Mouse (Mus musculus) midbrain, embryonic 12.5 days (tissue): ENCODE results near the gene Spats2. TPM values are rescaled to one million over a fixed set of nuclear protein-coding genes. Genes with fewer than 3 reads are reported as not detected.
"Not testable (repeated sequence)": the region's sequence is repeated elsewhere in the genome, so short reads cannot be mapped to it uniquely, and the experiment has no call there.

Source experiments
- ATAC-seq: fragments of 200-750 bp; cut with Nextera tagmentation; 2 replicates; pipeline ENCODE4 v1.8.0; 2017; ENCODE audit warnings: low read depth, moderate TSS enrichment, moderate library complexity; ENCODE audit not compliant: low FRiP score
- H3K27ac ChIP-seq: fragments of 300-500 bp; sonication (generic); replicated peaks from 2 replicates; pipeline ENCODE4 v1.5.1; 2016; ENCODE audit warnings: mild to moderate bottlenecking
- H3K27me3 ChIP-seq: fragments of 300-500 bp; sonication (generic); 2 replicates; pipeline ENCODE4 v1.6.1; 2016; ENCODE audit warnings: mild to moderate bottlenecking
- H3K36me3 ChIP-seq: fragments of 300-500 bp; sonication (generic); 2 replicates; pipeline ENCODE4 v1.6.1; 2016
- H3K4me1 ChIP-seq: fragments of 300-500 bp; sonication (generic); 2 replicates; pipeline ENCODE4 v1.6.1; 2016
- H3K4me2 ChIP-seq: fragments of 300-500 bp; sonication (generic); replicated peaks from 2 replicates; pipeline ENCODE4 v1.6.1; 2016; ENCODE audit warnings: mild to moderate bottlenecking, moderate library complexity
- H3K4me3 ChIP-seq: fragments of 300-500 bp; sonication (generic); 2 replicates; pipeline ENCODE4 v1.5.1; 2016; ENCODE audit warnings: mild to moderate bottlenecking
- H3K9ac ChIP-seq: fragments of 300-500 bp; sonication (generic); replicated peaks from 2 replicates; pipeline ENCODE4 v1.6.1; 2016; ENCODE audit warnings: mild to moderate bottlenecking, moderate library complexity
- H3K9me3 ChIP-seq: fragments of 300-500 bp; sonication (generic); 2 replicates; pipeline ENCODE4 v1.6.1; 2016; ENCODE audit warnings: mild to moderate bottlenecking
- WGBS: fragments of 180-500 bp; shearing (Covaris S2); methylation state at CpG from one replicate; pipeline ENCODE4 v1.1.7; 2016; 5-methylcytosine and 5-hydroxymethylcytosine counted together
- polyA plus RNA-seq: library from polyadenylated mRNA; unstranded; fragments of >200 nt; fragmentation: Nextera tagmentation; extraction: Ambion mirVana; gene quantifications from 2 replicates; pipeline ENCODE4 v1.2.1, GENCODE M21; 2016

Spats2 gene
- polyA plus RNA-seq, 1 experiment from 2014 or later, result 65.3 TPM

DNA sequence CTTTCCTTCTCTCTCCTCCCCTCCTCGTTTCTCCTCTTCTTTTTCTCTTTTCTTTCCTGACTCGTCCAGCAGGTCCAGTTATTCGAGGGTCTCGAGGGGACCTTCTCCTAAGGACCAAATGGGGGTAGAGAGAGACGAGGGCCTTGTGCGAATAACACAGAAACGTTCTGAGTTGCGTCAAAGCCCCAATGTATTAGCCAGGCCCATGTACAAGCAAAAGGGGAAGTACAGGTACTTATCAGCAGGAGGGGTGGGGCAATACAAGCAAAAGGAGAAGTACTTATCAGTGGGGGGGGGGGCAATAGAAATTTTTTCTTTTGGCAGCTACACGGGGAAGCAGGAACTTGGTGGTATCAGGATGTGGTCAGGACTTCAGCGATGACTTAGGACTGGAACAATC is 28.8 kb downstream of the Spats2 start:
- H3K4me2 ChIP-seq, H3K27ac ChIP-seq, ATAC-seq, H3K9ac ChIP-seq, H3K9me3 ChIP-seq, H3K27me3 ChIP-seq, H3K4me3 ChIP-seq, H3K4me1 ChIP-seq: not testable (repeated sequence)
- H3K36me3 ChIP-seq, result peaks cover 34% of the 10 kb centered on the region
- WGBS, result 94% methylated on average over 10 of the region's 10 CpGs

DNA sequence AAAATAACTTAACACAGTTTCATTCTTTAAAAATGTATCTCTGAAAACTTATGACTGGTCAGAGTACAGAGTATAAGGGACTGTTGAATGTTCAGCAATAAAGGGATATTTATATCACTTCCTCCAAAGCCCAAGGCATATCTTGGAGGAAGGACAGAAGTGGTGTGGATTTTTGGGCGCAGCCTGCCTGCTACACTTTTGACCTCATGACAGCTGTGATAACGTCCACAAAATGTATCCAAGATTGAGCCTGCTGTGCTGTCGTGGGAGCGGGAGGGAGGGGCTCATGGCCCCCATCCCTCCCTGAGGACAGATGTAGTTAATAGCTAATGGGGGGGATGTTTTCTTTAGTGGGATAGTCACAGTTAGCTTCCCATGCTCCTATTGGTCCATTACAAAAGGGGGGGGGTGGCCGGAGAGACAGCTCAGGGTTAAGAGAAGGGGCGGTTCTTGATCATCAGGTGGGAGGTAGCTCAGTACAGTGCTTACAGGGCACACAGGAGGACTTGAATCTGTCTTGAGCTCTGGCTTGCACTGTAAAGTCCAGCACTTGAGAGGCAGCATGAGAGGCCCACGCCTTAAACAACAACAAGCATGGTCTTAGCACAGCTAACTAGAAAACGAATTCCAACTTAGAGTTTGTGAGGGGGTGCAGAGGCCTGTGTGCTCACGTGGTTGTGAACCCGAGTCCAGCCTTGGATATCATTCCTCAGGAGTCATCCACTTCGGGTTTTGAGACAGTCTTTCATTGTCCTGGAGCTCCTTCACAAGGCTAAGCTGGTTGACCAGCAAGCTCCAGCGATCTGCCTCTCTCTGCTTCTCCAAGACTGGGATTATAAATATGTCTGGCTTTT is 38.0 kb downstream of the Spats2 start:
- Histone ChIP-seq H3K4me1 (no peaks in the 10 kb centered on the region), H3K4me2 (no peak overlapping the region), H3K9ac (no peak overlapping the region), H3K27ac (no peak overlapping the region), H3K36me3 (peaks cover 23% of the 10 kb centered on the region), H3K9me3 (no peaks in the 10 kb centered on the region), H3K4me3 (no peak overlapping the region), H3K27me3 (no peaks in the 10 kb centered on the region)
- 82% methylated on average over 12 of the region's 12 CpGs for WGBS
- ATAC-seq, result no peak

- H3K4me1 ChIP-seq, result no peaks in the 10 kb centered on the region
- H3K9me3 ChIP-seq, result no peaks in the 10 kb centered on the region
- no peak overlapping the region for H3K9ac ChIP-seq
- ATAC-seq, result no peak
- no peak overlapping the region for H3K4me2 ChIP-seq
- H3K36me3 ChIP-seq, result peaks cover 48% of the 10 kb centered on the region
- no peak overlapping the region for H3K27ac ChIP-seq
- H3K4me3 ChIP-seq, result no peak overlapping the region
- WGBS, result 94% methylated on average over 6 of the region's 6 CpGs
- H3K27me3 ChIP-seq, result no peaks in the 10 kb centered on the region
These were observed 46.4 kb downstream of the Spats2 start for GRCm38 (mm10) chr15:99172131-99172530.

GRCm38 (mm10) chr15:99179639-99180038 is 53.9 kb downstream of the Spats2 start:
- Histone ChIP-seq H3K4me3 (no peak overlapping the region), H3K27me3 (no peaks in the 10 kb centered on the region), H3K9ac (no peak overlapping the region), H3K4me2 (no peak overlapping the region), H3K9me3 (no peaks in the 10 kb centered on the region), H3K4me1 (no peaks in the 10 kb centered on the region), H3K36me3 (peaks cover 71% of the 10 kb centered on the region), H3K27ac (no peak overlapping the region)
- no peak for ATAC-seq
- 93% methylated on average over 1 of the region's 2 CpGs for WGBS

GRCm38 (mm10) chr15:99184217-99184914 is 58.6 kb downstream of the Spats2 start:
- no peaks in the 10 kb centered on the region for H3K4me1 ChIP-seq
- H3K4me2 ChIP-seq, result no peak overlapping the region
- 92% methylated on average over 9 of the region's 9 CpGs for WGBS
- no peak overlapping the region for H3K4me3 ChIP-seq
- H3K27me3 ChIP-seq, result no peaks in the 10 kb centered on the region
- H3K9me3 ChIP-seq, result no peaks in the 10 kb centered on the region
- no peak overlapping the region for H3K27ac ChIP-seq
- H3K36me3 ChIP-seq, result peaks cover 92% of the 10 kb centered on the region
- ATAC-seq, result no peak
- no peak overlapping the region for H3K9ac ChIP-seq

GRCm38 (mm10) chr15:99194358-99194757 is 68.6 kb downstream of the Spats2 start:
- 83% methylated on average over 10 of the region's 10 CpGs for WGBS
- Histone ChIP-seq H3K9ac (no peak overlapping the region), H3K27me3 (no peaks in the 10 kb centered on the region), H3K4me3 (no peak overlapping the region), H3K36me3 (peaks cover 43% of the 10 kb centered on the region), H3K27ac (no peak overlapping the region), H3K4me2 (no peak overlapping the region), H3K4me1 (peaks cover 14% of the 10 kb centered on the region), H3K9me3 (no peaks in the 10 kb centered on the region)
- no peak for ATAC-seq

DNA sequence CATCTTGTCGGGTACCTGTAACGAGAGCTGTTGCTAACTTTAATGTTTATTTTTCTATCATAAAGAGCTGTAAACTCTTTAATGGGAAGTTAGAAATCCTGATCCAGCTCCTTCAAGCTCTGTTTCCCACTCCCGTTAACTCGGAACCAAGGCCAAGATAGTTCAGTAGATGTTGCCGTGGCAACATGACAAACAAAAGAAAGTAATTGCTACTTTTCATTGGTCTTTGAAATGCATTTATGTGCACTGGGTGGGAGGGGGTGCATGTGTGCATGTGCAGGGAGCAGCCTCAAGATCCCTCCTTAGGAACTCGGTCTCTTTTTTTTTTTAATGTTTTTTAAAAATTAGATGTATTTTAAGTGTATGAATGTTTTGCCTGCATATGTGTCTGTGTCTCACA is 69.3 kb downstream of the Spats2 start:
- no peaks in the 10 kb centered on the region for H3K9me3 ChIP-seq
- WGBS, result 53% methylated on average over 6 of the region's 6 CpGs
- no peak for ATAC-seq
- no peaks in the 10 kb centered on the region for H3K27me3 ChIP-seq
- peaks cover 46% of the 10 kb centered on the region for H3K36me3 ChIP-seq
- no peak overlapping the region for H3K4me2 ChIP-seq
- H3K9ac ChIP-seq, result no peak overlapping the region
- peaks cover 14% of the 10 kb centered on the region for H3K4me1 ChIP-seq
- H3K27ac ChIP-seq, result no peak overlapping the region
- H3K4me3 ChIP-seq, result no peak overlapping the region

GRCm38 (mm10) chr15:99198761-99199160 is 73.0 kb downstream of the Spats2 start:
- no peak overlapping the region for H3K9ac ChIP-seq
- ATAC-seq, result no peak
- H3K4me1 ChIP-seq, result peaks cover 14% of the 10 kb centered on the region
- peaks cover 56% of the 10 kb centered on the region for H3K36me3 ChIP-seq
- no peaks in the 10 kb centered on the region for H3K9me3 ChIP-seq
- H3K4me2 ChIP-seq, result no peak overlapping the region
- H3K27ac ChIP-seq, result no peak overlapping the region
- no peak overlapping the region for H3K4me3 ChIP-seq
- H3K27me3 ChIP-seq, result no peaks in the 10 kb centered on the region

GRCm38 (mm10) chr15:99205959-99206358 is 80.2 kb downstream of the Spats2 start:
- no peak overlapping the region for H3K27ac ChIP-seq
- H3K4me2 ChIP-seq, result no peak overlapping the region
- peaks cover 76% of the 10 kb centered on the region for H3K36me3 ChIP-seq
- H3K4me3 ChIP-seq, result no peak overlapping the region
- no peaks in the 10 kb centered on the region for H3K9me3 ChIP-seq
- no peak overlapping the region for H3K9ac ChIP-seq
- no peak for ATAC-seq
- WGBS, result 69% methylated on average over 8 of the region's 8 CpGs
- H3K27me3 ChIP-seq, result no peaks in the 10 kb centered on the region
- H3K4me1 ChIP-seq, result no peaks in the 10 kb centered on the region

GRCm38 (mm10) chr15:99213183-99213582 is 87.5 kb downstream of the Spats2 start:
- 92% methylated on average over 10 of the region's 10 CpGs for WGBS
- Histone ChIP-seq H3K27ac (no peak overlapping the region), H3K9ac (no peak overlapping the region), H3K9me3 (no peaks in the 10 kb centered on the region), H3K4me1 (no peaks in the 10 kb centered on the region), H3K4me2 (no peak overlapping the region), H3K4me3 (no peak overlapping the region), H3K27me3 (no peaks in the 10 kb centered on the region), H3K36me3 (peaks cover 62% of the 10 kb centered on the region)
- ATAC-seq, result no peak

- 79% methylated on average over 2 of the region's 2 CpGs for WGBS
- Histone ChIP-seq H3K9ac (no peak overlapping the region), H3K36me3 (peaks cover 47% of the 10 kb centered on the region), H3K9me3 (no peaks in the 10 kb centered on the region), H3K4me1 (no peaks in the 10 kb centered on the region), H3K4me3 (no peak overlapping the region), H3K27ac (no peak overlapping the region), H3K27me3 (peaks cover 8% of the 10 kb centered on the region), H3K4me2 (no peak overlapping the region)
- no peak for ATAC-seq
These were observed 89.2 kb downstream of the Spats2 start for GRCm38 (mm10) chr15:99214941-99215340.

DNA sequence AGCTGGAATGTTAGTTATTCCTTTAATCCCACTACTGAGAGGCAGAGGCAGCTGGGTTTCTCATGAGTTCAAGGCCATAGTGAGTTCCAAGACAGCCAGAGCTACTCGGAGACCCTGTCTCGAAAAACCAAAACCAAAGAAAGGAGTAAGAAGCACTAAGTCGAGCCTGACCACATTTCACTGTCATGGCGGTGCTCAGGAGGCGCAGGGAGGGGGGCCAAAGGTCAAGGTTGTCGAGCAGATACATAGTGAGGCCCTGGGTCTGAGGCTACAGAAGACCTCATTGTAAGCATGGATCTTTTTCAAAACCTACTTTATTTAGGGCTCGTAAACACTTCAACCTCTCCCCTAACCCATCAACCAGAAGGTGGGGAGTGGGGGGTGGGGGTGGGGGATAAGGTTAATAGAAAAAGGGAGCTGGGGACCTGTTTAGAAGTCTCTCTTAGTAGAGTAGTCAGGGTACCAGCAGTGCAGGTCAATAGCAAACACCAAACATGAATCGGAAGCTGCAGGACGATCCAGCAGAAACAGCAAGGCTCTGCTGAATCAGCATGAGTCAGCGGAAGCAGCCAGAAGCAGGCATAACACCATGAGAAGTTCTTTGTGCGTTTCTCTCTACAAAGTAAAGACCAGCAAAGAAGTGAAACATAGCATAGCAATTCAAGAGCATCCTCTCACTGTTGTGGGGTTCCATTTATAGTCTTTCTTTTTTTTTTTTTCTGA is 90.2 kb downstream of the Spats2 start:
- Histone ChIP-seq H3K9me3 (no peaks in the 10 kb centered on the region), H3K4me3 (no peak overlapping the region), H3K27me3 (peaks cover 17% of the 10 kb centered on the region), H3K27ac (no peak overlapping the region), H3K4me1 (no peaks in the 10 kb centered on the region), H3K9ac (no peak overlapping the region), H3K36me3 (peaks cover 39% of the 10 kb centered on the region), H3K4me2 (no peak overlapping the region)
- ATAC-seq, result no peak
- 84% methylated on average over 11 of the region's 11 CpGs for WGBS
